Mouse (Mus musculus) left cerebral cortex, adult 11 months (tissue): ENCODE measurements around the gene Pdc.
"Not testable (repeated sequence)": the region's sequence is repeated elsewhere in the genome, so short reads cannot be mapped to it uniquely, and the experiment has no call there.

Experiments
- DNase-seq: peaks from one replicate; pipeline ENCODE4 v3.0.0; 2022; ENCODE audit warnings: low spot score

The Pdc gene

GRCm38 (mm10) chr1:150319205-150319604, at the start of gene Pdc:
TSS of gene Pdc (plus strand) at chr1:150319417.
- DNase-seq, result no peak

- DNase-seq, result not testable (repeated sequence)
Observed at GRCm38 (mm10) chr1:150294051-150294450, 25.2 kb upstream of the Pdc start.

DNA sequence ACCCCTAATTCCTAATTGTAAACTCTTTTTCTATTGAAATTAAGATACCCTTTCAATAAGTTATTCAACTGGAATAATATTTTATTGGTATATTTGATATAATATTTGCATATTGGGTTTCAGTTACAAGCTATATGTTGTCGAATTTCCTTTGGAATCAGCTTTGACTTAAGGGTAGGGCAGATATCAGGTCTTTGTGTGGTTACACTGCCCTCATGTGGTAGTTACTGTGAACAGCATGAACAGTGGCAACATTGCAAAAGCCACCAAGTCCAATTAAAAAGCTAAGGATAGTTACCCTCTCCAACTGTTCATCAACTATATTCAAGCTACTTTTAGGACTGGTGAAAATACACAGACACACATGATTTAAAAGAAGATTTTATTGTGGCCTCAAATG, 11.6 kb upstream of the Pdc start:
- no peak for DNase-seq

DNA sequence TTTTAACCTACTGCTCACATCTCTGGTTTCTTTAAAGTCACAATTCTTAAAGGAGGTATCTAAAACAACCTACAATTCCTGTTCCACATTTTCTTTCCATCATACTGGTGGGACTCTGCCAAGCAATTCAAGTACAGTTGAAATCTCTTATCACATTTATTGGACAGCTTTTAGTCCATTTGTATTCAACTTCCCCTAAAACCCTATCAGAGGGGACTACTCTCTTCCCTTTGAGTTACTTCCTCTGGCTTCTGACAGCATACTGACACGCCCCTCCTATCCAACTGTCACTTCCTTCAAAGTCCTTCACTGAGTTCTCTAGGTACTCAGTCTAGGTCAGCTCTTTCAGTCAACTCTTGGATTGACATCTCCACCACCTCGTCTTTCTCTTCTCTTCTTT, 15.9 kb downstream of the Pdc start:
- DNase-seq, result no peak

DNA sequence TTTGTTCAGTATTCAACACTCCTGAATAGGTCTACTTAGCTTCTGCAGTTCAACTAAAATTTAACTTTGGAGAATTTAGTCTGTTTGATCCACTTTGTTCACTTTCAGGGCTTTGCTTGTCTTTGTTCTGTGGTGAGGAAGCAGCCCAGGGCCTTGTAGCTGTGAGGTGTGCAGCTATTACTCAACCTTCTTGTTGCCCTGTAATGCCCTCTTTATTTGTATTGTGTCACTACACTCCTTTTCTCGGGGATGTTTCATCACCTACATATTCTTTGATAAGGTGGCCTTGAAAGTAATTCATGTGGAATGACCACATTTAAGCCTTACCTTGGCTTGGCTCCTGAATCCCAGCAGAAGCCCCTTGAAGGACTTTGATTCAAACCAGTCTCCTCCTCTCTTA, 41.6 kb downstream of the Pdc start:
- DNase-seq, result no peak

DNA sequence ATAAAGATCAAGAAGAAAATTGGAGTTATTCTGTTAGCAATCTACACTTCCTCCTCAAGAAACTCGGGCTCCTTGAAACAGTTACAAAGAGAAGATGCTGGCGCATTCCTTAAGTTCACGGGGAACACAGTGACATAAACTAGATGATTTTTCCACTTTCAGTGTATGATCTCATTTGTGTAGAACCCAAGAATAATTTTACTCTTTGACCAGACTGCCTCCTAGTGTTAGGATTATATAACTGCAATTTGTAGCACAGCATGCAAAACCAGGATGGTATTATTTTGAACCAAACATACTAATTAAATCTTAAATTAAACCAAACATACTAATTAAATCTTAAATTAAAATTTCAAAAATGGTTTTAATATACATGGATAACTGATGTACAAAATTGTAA, 53.7 kb downstream of the Pdc start:
- no peak for DNase-seq

- no peak for DNase-seq
Observed at GRCm38 (mm10) chr1:150374247-150374646, 55.0 kb downstream of the Pdc start.
